Mouse (Mus musculus) limb, embryonic 11.5 days (tissue): ENCODE measurements around the gene Slc4a4. TPM values are rescaled to one million over a fixed set of nuclear protein-coding genes. Genes with fewer than 3 reads are reported as not detected.

ENCODE experiments used
- ATAC-seq: fragments of 200-750 bp; cut with Nextera tagmentation; 2 replicates; pipeline ENCODE4 v1.8.0; 2017; ENCODE audit warnings: low read depth; ENCODE audit not compliant: insufficient number of reproducible peaks, low FRiP score, low TSS enrichment
- DNase-seq: peaks from one replicate; pipeline ENCODE4 v3.0.0-alpha.2; 2015; ENCODE audit warnings: low spot score
- H3K27ac ChIP-seq: fragments of 300-500 bp; sonication (generic); replicated peaks from 2 replicates; pipeline ENCODE4 v1.5.1; 2014; ENCODE audit warnings: low read depth, mild to moderate bottlenecking, low read length
- H3K27me3 ChIP-seq: fragments of 300-500 bp; sonication (generic); 2 replicates; pipeline ENCODE4 v1.6.1; 2014; ENCODE audit warnings: mild to moderate bottlenecking, low read length, mixed read lengths; ENCODE audit not compliant: control insufficient read depth, insufficient read depth
- H3K36me3 ChIP-seq: fragments of 300-500 bp; sonication (generic); 2 replicates; pipeline ENCODE4 v1.6.1; 2014; ENCODE audit warnings: mild to moderate bottlenecking, low read length, moderate library complexity, mixed read lengths; ENCODE audit not compliant: control insufficient read depth, insufficient read depth
- H3K4me1 ChIP-seq: fragments of 300-500 bp; sonication (generic); 2 replicates; pipeline ENCODE4 v1.6.1; 2014; ENCODE audit warnings: low read length, mixed read lengths; ENCODE audit not compliant: control insufficient read depth, insufficient read depth
- H3K4me2 ChIP-seq: fragments of 300-500 bp; sonication (generic); 2 replicates; pipeline ENCODE4 v1.6.1; 2014; ENCODE audit warnings: low read depth, mild to moderate bottlenecking, moderate library complexity; ENCODE audit not compliant: severe bottlenecking
- H3K4me3 ChIP-seq: fragments of 300-500 bp; sonication (generic); 2 replicates; pipeline ENCODE4 v1.5.1; 2014; ENCODE audit warnings: low read depth, low read length
- H3K9ac ChIP-seq: fragments of 300-500 bp; sonication (generic); 2 replicates; pipeline ENCODE4 v1.6.1; 2014; ENCODE audit warnings: mild to moderate bottlenecking, low read length
- H3K9me3 ChIP-seq: fragments of 300-500 bp; sonication (generic); 2 replicates; pipeline ENCODE4 v1.6.1; 2016; ENCODE audit warnings: low read length; ENCODE audit not compliant: control insufficient read depth
- WGBS: fragments of 180-500 bp; shearing (Covaris S2); extraction: QIAGEN DNeasy Blood & Tissue Kit; methylation state at CpG from one replicate; pipeline ENCODE4 v1.1.7; 2014; 5-methylcytosine and 5-hydroxymethylcytosine counted together
- polyA plus RNA-seq: library from polyadenylated mRNA; unstranded; fragments of >200 nt; fragmentation: Nextera tagmentation; extraction: Ambion mirVana; gene quantifications from 2 replicates; pipeline ENCODE4 v1.2.1, GENCODE M21; 2014

The Slc4a4 gene
- polyA plus RNA-seq, 1 experiment from 2014 or later = 1.9 TPM

- no peak for ATAC-seq
- 72% methylated on average over 7 of the region's 7 CpGs for WGBS
- H3K27ac ChIP-seq = no peak overlapping the region
Measured at GRCm38 (mm10) chr5:89232313-89232712, 345.7 kb downstream of the Slc4a4 start.

GRCm38 (mm10) chr5:89251806-89252205 is 365.2 kb downstream of the Slc4a4 start:
- Histone ChIP-seq H3K9me3 (no peaks in the 10 kb centered on the region), H3K9ac (no peak overlapping the region), H3K27ac (no peak overlapping the region), H3K4me1 (no peaks in the 10 kb centered on the region), H3K27me3 (no peaks in the 10 kb centered on the region), H3K36me3 (no peaks in the 10 kb centered on the region), H3K4me2 (no peak overlapping the region), H3K4me3 (no peak overlapping the region)
- WGBS = 86% methylated on average over 5 of the region's 5 CpGs
- DNase-seq (no peak), ATAC-seq (no peak)

More at GRCm38 (mm10) chr5:89232313-89232712, 345.7 kb downstream of the Slc4a4 start:
- Histone ChIP-seq H3K9me3 (no peaks in the 10 kb centered on the region), H3K4me1 (no peaks in the 10 kb centered on the region), H3K27me3 (no peaks in the 10 kb centered on the region), H3K4me2 (no peak overlapping the region), H3K4me3 (no peak overlapping the region), H3K9ac (no peak overlapping the region), H3K36me3 (no peaks in the 10 kb centered on the region)
- DNase-seq = peak; percentile 14

DNA sequence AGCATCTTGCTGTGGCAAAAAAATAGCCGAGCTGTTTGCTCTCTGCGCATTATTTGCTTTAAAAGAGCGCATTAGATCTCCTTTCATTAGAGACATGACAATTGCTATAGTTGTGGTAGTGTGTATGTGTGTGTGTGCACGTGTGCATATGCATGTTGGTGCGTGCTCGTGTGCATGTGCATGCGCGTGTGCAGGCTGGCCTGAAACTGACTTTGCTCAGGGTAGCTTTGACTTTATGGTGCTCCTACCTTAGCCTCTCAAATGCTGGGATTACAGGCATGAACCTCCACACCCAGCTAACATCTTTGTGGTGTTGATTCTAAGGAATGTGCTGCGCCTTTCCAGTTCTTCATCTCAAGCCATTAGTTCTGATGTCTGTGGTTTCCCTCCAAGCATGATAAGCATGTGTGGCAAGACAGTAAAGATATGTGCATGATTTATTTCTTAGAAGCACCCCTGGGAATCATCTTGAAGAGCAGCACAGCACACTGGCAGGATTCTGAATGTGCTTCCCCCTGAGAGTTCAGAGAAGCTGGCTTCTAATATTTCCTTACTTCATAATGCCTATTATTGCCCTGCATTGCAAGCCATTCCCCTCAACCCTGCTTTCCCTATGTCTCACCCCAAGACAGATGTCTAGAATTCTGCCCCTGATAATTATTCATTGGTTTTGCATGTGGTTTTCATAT is 373.3 kb downstream of the Slc4a4 start:
- Histone ChIP-seq H3K36me3 (no peaks in the 10 kb centered on the region), H3K4me3 (no peak overlapping the region), H3K27me3 (no peaks in the 10 kb centered on the region), H3K9me3 (no peaks in the 10 kb centered on the region), H3K4me1 (no peaks in the 10 kb centered on the region), H3K9ac (no peak overlapping the region), H3K4me2 (no peak overlapping the region), H3K27ac (no peak overlapping the region)
- 96% methylated on average over 9 of the region's 9 CpGs for WGBS
- DNase-seq = no peak
- ATAC-seq = no peak

- ATAC-seq (no peak), DNase-seq (no peak)
- Histone ChIP-seq H3K4me3 (no peak overlapping the region), H3K27ac (no peak overlapping the region), H3K9me3 (no peaks in the 10 kb centered on the region), H3K27me3 (no peaks in the 10 kb centered on the region), H3K4me2 (no peak overlapping the region), H3K36me3 (no peaks in the 10 kb centered on the region), H3K4me1 (no peaks in the 10 kb centered on the region), H3K9ac (no peak overlapping the region)
- 86% methylated on average over 2 of the region's 2 CpGs for WGBS
Measured at GRCm38 (mm10) chr5:89277049-89277448, 390.4 kb downstream of the Slc4a4 start.

DNA sequence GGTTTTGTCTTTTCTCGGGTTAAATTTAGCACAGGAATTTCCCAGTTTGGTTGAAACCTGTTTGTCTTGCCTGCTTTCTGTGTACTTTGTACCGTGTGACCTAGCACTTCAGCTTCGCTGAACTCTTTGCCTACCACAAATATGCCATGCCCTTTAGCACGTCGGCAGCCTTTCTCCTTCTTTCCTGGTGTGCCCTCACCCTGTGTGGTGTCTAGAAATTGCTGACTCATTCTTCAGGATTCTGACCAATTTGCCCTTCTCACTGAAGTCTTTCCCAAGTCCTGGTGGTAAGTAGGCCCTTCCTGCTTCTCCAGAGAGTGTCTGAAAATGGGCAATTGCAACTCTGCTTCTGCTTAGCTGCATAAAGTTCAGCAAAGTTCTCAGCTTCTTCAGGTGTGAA is 391.0 kb downstream of the Slc4a4 start:
- ATAC-seq (no peak), DNase-seq (no peak)
- Histone ChIP-seq H3K4me1 (no peaks in the 10 kb centered on the region), H3K9ac (no peak overlapping the region), H3K27ac (no peak overlapping the region), H3K9me3 (no peaks in the 10 kb centered on the region), H3K36me3 (no peaks in the 10 kb centered on the region), H3K4me3 (no peak overlapping the region), H3K4me2 (no peak overlapping the region), H3K27me3 (no peaks in the 10 kb centered on the region)
- 89% methylated on average over 5 of the region's 5 CpGs for WGBS

- Histone ChIP-seq H3K9ac (no peak overlapping the region), H3K9me3 (no peaks in the 10 kb centered on the region), H3K4me1 (no peaks in the 10 kb centered on the region), H3K36me3 (no peaks in the 10 kb centered on the region), H3K27ac (no peak overlapping the region), H3K27me3 (no peaks in the 10 kb centered on the region), H3K4me2 (no peak overlapping the region), H3K4me3 (no peak overlapping the region)
- no peak for ATAC-seq
- no peak for DNase-seq
Measured at GRCm38 (mm10) chr5:89278309-89278708, 391.7 kb downstream of the Slc4a4 start.

DNA sequence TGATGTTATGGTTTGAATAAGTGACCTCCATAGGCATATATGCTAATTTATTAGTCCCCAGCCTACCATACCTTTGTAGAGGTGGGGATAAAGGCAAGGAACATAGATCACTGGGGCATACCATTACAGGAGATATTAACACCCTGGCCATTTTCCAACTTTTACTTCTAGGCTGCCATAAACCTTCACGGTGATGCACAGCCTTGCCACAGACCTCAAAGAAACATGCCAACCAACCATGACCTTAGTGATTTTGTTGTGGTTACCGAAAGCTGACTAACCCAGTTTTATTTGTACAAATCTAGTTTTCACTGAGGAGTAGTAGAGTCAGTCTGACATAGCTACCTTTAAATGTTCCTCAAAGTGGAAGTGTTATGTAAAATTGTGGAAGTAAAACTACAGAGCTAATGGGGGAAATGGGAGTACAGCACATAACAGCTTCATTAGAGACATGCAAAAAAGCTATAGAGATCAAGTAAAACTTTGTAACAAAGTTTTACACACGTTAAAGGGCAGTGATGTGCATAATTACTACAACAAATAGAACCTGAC is 393.8 kb downstream of the Slc4a4 start:
- Histone ChIP-seq H3K27me3 (no peaks in the 10 kb centered on the region), H3K9ac (no peak overlapping the region), H3K4me2 (no peak overlapping the region), H3K4me3 (no peak overlapping the region), H3K4me1 (no peaks in the 10 kb centered on the region), H3K36me3 (no peaks in the 10 kb centered on the region), H3K9me3 (no peaks in the 10 kb centered on the region), H3K27ac (no peak overlapping the region)
- ATAC-seq = no peak
- 75% methylated on average over 3 of the region's 3 CpGs for WGBS
- DNase-seq = no peak
